Mouse (Mus musculus) kidney, postnatal 14 days (tissue): ENCODE measurements around the gene Npas2.

Source experiments
- DNase-seq: peaks from one replicate; pipeline ENCODE4 v3.0.0; 2022; ENCODE audit warnings: mixed read lengths

The Npas2 gene

DNA sequence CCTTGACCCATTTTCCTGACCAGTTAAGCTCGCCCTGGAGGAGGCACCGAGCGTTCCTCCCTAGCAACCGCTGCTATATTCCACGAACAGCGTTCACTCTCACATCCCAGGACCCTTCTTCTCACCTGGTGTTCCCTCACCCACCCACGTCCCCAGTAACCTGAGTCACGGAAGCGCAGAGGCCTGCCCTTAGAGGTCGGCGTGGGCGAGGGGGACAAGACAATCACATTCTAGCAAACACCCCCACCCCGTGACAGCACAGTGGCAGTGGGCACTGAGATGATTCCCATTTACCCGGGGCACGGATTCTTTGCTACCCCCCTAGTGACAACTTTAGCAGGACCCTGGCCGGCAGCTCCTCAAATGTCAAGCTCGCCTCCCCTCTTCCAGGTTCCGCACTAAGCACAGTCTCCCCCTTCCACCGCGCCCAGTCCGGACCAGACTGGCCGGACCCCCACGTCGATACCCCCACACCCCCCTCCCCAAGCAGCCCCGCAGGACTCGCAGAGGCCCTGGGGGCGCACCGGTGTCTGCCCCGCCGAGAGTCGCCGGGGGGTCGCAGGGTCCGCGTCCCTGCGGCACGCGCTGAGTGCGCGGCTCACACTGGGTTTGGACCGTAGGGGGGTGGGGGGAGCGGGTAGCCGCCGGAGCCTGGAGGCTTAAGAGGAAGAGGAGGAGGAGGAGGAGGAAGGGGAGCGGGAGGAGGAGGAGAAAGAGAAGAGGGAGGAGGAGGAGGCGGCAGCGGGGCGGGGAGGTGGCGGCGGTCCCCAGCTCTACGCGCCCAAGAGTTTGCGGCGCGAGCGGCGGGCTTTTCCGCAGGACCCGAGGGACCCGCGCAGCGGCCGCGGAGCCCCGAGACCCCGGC, at the start of gene Npas2:
Npas2 (plus strand) TSS at position 735 of the 865 bp plus-strand sequence.
- DNase-seq = peak; percentile 54

- DNase-seq = no peak
Measured at GRCm38 (mm10) chr1:39156778-39157177, 36.8 kb upstream of the Npas2 start.

DNA sequence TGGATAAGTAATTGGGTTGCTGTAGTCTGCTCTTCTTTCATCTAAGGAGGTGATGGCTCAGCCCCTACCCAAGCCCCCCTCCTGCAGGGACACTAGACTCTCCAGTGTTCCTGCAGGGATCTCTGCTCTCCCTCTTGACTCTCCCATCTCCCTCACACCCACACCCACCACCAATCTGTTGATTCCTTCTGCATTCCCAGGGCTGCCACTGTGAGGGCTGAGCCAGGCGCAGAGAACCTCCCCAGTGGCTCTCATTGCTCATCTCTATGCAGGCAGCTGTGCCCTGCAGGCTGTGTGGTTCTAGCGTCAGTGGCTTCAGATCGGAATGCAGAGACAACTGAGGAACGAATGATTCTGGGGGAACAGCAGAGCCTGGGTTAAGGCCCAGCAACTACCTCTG, 33.4 kb upstream of the Npas2 start:
- DNase-seq = no peak

- DNase-seq = no peak
Measured at GRCm38 (mm10) chr1:39163077-39163476, 30.5 kb upstream of the Npas2 start.

- DNase-seq = peak; percentile 46
Measured at GRCm38 (mm10) chr1:39176690-39177089, 16.8 kb upstream of the Npas2 start.

DNA sequence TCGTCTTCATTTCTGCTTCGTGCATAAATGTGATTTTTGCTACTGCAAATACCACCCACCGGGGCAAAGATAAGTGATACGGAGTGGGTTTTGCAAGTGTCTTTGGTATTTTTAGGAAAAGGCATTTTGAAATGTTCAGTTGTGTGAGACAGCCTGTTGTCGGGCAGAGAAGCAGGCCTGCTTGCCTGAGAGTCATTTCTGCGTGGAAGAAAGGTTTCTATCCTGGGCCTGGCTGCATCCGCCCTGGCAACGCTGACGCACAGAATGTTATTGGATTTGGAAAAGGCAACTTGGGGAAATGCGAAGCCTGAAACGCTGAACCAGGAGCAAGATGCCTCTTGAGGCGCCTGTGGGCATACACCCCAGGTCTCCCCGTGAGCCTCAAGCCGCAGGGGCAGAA, 16.3 kb upstream of the Npas2 start:
- DNase-seq = no peak

DNA sequence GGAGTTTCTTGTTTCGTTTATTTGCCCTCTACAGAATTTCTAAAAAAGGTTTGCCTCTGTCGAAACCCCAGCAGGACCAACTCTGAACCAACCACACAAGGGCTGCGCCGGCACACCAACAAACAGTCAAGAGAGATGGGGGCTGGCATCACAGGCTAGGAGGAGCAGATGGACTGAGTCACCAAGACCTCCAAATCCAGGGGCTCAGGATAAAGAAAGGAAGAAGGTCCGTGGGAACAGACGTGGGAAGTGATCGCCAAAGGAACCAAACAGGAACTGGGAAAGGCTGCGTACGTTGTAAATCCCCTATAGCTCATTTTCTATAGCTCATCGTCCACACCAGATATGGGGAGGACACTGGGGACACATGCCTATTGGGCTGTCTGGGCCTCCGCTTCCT, 13.7 kb upstream of the Npas2 start:
- no peak for DNase-seq

DNA sequence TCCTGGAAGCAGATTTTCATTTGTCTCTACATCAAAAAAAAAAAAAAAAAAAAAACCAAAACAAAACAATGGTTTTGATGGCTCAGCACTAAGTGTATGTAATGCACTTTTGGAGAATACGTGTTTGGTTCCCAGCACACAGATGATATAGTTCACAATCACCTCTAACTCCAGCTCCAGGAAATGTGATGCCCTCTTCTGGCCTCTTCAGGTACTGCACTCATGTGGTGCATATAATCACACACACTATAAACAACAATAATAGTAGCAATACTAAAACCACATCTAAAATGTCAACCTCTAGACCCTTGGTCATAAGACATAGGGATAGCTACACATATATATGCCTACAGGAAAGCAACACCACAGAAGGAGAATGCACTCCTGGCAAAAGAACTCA, 13.0 kb upstream of the Npas2 start:
- no peak for DNase-seq

DNA sequence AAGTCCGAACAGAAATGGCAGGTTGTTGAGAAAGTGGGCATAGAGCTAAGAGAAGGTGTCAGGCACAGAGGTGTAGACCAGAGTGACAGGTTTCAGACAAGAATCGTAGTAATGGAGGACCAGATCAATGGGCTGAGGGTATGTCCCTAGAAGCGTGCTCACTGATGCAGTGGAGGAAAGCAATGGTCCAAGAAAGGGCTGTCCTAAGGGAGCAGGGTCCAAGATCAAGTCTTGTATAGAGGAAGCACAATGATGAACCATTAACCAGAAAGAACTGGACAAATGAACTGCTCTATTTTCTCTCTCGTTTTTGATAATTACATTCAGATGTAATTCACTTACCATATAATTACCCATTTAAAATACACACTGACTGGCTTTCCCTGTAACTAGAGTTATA, 11.6 kb upstream of the Npas2 start:
- DNase-seq = no peak

DNA sequence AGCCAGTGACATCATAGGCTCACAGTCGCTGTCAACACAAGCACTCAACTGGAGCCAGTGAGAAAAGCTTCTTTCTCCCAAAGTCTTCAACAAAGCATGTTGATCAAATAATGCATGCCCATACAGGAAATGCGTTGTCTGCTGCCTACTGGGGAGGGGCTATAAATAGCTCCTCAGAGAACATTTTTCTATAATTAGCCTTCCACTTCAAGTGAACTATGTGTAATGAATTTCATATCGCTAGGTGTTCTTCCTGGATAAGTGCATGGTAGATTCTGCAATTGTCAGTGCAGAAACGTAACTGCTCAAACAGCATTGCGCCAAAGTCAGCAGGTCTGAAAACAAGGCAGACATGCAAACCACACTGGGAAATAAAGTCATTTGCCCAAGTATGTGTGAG, 7.7 kb upstream of the Npas2 start:
- no peak for DNase-seq

- peak; percentile 87 for DNase-seq
Measured at GRCm38 (mm10) chr1:39186711-39187437, 6.7 kb upstream of the Npas2 start.

DNA sequence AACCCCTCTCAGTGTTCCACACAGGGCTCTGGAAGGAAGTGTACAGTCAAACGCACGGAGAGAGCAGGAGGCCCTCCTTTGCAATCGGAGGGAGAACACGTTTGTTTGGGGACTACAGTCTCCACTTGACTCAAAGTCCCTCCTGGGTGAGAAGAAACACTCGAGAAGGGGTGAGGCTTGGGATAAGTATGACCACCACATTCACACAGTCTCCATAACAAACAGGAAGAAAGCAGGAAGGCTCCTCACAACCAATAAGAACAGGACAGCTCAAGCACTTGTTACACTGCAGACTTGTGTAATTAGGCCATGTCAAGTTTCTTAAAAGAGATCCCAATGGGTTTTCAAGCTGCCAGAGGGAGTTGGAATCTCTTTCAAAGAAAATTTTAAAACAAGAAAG, 2.4 kb upstream of the Npas2 start:
- no peak for DNase-seq

DNA sequence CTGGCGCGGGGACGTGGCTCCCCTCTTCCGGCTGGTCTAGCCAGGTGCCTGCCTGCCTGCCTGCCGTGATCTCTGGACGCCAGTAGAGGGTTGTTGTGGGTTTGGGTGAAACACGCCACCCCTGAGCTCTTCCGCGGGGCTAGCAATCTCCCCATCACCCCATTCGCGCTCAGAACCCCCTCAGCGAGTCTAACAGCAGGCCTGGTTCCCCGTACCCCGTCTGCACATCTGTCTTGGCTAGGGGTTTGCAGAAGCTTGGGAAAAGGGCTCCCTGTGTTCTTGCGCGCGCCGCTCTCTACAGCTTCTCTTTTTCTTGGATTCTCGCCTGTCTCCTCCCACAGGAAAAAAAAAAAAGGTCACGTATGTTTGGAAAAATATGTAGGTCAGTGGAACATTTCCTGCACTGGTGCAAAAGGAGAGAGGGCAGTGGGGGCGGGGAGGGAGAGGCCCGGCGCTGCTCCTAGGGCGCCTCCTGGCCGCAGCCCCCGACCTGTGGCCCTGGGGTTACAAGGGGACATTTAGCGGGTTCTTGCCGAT, 1.0 kb upstream of the Npas2 start:
- DNase-seq = peak; percentile 92

DNA sequence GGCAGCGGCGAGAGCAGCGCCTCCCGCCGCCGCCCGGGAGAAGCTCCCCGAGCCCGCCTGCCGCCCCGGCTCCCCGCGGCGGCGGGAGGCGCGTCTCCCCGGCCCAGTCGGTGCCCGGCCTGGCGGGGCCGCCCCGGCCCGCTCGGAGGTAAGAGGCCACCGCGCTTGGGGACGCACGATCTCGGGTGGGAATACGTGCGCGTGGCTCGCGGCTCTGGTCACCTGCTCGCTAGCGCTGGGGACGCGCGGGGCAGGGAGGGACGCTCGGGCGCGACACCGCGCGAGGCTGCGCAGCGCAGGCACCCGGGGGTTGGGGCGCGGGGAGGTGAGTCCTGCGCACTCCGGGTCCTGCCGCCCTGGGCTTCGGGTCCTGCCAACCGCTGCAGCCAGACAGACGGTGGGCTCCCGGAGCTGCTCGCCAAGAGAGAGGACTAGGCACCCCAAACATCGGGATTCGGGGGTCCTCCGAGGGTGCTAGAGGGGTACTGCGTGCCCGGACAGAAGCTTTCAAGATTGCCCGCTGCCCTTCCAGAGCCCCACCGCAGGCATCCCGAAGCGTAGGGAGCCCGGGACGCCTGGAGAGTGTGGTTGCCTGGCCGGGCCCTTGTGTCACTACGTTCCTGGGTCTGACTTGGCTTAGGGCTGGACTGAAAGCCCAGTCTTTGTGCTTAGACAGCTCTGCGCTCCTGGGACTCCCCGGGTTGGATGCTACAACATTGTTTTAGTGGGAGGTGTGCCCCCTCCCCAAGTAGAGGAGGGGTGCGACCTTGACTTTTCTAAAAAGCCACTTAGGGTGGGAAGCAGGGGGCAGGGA, 538 bp downstream of the Npas2 start:
- DNase-seq = peak; percentile 54

DNA sequence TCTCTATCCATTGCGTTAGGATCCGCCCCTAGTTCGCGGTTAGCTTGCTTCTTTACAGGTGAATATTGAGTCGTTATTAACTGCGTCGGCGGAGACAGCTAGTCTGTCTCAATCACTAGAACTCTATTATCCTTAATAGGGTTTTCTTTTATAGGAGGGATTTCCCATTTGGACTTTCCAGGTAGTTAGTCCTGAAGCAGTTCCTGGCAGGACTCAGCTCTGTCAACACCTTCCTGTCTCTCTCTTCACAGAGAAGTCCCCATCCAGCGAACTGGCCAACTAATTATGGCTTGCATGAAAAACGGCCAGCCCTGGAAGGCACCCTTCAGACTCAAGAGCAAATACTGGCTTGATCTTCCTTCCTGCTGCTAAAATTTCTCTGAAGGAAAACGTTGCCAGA, 1.4 kb downstream of the Npas2 start:
- DNase-seq = no peak

GRCm38 (mm10) chr1:39196126-39196525, 2.6 kb downstream of the Npas2 start:
- DNase-seq = no peak

- no peak for DNase-seq
Measured at GRCm38 (mm10) chr1:39196676-39197375, 3.3 kb downstream of the Npas2 start.

- no peak for DNase-seq
Measured at GRCm38 (mm10) chr1:39205021-39205420, 11.5 kb downstream of the Npas2 start.

DNA sequence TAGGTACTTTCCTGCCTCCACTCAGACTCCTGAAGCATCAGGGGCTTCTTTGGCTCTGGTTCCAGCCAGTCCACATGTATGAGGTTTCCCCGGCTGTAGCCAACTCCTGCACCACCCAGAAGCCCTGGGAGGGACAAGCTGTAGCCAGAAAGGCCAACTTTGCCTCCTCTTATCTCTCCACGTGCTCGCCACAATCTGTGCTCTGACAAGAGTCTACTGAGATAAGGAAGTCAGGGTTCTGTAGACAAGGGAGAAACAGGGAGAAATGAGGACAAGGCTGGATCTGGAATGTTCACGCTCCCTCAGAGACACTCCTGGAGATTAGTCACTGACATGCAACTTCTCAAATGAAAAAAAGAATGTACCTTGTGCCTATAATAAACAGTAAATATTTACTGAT, 12.2 kb downstream of the Npas2 start:
- no peak for DNase-seq

- DNase-seq = no peak
Measured at GRCm38 (mm10) chr1:39206942-39207341, 13.4 kb downstream of the Npas2 start.

- DNase-seq = no peak
Measured at GRCm38 (mm10) chr1:39210928-39211327, 17.4 kb downstream of the Npas2 start.

- no peak for DNase-seq
Measured at GRCm38 (mm10) chr1:39212982-39213381, 19.5 kb downstream of the Npas2 start.
